Mouse (Mus musculus) cerebellum, adult (tissue): ENCODE measurements around the gene Slco1a5.
"Not testable (repeated sequence)": the region's sequence is repeated elsewhere in the genome, so short reads cannot be mapped to it uniquely, and the experiment has no call there.

Source experiments
- ATAC-seq: cut with Nextera tagmentation; 2 replicates; pipeline ENCODE4 v1.9.2; 2017; ENCODE audit warnings: mild to moderate bottlenecking, moderate library complexity, mixed read lengths; ENCODE audit not compliant: insufficient number of reproducible peaks, low FRiP score, low TSS enrichment

Slco1a5 gene

DNA sequence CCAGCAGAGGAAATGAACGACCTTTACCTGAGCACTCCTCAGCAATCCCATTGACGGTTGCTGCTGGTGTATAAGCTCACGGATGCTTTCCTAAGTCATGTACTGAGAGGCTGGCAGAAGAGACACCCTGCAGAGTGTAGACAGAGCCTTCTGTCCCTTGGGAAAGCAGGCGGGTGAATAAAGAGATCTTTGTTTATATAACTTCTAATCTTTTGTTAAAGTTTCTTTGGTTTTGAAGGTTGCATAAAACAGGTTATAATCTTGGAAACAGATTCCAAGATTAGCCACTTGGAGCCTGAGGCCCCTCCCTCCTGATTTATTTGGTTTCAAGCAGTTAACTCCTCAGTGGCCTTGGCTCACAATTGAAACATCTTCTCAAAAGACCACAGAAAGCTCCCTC, at the start of gene Slco1a5:
Gene Slco1a5 (minus strand): TSS at position 101 of the 400 bp plus-strand sequence.
- ATAC-seq: no peak

DNA sequence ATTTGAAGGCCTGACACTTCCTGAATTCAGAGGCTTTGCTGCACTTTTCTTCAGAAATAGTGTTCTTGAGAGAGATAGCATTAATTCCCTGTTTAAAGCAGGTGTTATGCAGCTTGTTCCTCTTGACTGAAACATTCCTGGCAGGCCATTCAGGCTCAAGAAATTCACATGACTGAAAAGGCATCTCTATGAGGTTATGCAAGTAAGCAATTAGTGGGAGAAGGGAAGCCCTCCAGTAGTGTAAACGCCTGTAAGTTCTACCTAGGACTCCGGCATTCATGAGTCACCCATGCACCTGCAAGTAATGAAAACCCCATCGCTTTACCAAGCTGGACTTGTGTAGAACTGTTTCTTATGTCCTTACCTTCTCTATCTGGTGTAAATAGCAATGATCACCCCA, 46.8 kb upstream of the Slco1a5 start:
- no peak for ATAC-seq

DNA sequence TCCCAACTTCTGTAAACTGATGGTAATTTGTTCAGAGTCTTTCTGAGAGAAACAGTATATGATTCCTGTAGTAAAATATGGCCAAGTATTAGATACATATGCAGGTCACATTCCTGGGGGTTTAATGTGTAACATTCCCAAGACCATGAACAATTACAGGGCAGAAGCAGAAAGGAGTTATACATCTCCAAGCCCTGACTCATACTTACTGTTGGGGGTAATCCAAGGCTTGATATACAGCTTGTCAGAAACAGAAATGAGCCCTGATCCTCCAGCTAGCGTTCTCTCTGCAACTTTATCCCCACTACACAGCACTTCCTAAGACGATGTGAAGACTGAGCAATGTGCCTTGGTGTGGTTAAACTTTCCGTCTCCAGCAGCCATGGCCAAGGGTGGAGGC, 44.8 kb upstream of the Slco1a5 start:
- ATAC-seq: no peak

DNA sequence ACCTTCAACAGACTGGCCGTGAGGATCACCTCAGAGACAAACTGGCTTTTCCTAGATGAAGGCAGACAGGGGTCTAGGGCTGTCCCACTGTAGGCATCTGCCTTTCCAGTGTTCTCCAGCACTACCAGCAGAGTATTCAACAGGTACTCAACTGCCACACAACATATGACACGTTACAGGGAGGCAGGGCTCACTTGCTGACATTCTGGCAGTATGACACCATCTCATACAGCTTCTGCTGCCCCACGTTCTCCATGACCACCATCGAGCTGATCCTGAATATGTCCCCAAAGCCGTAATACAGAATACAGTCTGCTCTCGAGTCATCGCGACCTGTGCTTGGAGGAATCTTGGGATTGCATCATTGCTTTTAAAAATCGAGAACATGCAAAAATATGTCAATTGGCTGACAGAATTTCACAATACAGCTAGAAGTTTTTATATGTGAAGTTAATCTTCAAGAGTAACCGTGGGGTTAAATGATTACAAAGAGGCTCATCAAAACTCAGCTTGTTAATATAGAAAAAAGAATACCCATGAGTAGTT, 43.8 kb upstream of the Slco1a5 start:
- no peak for ATAC-seq

DNA sequence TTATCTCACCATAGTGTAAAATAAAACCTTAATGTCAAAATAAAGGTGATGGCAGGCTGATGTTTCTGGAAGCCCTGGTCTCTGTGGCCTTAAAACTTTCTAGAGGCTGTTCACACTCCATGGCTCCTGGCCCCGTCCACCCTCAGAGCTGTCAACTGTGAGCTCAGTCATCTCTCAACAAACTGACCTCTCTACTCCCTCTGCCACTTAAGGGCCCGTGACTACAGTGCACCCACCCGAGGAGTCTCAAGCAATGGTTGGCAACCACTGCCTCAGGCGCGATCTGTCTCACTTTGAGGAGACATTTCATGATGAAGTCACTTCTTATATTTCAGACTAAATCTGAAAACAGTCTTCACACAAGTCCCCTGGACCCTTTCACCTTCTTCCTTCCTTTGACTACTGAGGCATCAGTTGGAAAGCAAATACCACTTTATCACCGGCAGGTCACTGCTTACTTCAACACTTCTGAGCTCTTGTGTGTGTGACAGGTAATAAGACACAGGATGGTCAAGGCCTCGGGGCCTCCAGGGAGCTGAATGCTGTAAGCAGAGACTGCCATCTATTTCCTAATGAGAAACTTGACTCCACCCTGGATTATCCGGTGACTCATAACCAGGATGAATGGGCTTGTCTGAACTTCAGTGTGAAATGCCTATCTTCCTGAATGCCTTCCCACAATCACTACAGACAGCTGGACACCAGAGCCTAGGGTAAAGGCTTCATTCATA, 43.1 kb upstream of the Slco1a5 start:
- ATAC-seq: no peak

DNA sequence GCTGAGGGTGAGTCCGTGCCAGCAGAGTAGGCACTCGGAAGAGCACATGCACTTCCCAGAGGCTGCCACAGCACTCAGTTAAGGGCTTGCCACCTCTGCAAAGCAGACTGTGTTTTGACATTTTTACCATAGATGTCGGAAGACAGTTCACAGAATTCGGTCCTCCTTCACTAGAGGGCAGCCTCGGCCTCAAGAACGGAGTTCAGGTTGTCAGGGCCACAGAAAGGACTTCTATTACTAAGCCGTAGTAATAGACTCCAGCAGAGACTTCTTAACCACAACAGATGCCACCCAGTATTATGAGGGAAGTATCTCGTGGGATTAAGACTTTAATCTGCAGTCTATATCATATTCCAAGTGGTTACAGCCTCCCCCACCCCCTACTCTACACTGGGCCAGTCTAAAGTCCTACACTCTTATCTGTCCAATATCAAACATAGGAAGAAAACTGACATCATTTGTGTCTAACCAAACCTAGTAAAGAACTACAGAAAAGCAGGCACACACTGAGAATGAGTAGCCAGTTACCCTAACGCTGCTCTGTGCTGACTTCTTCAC, 40.3 kb upstream of the Slco1a5 start:
- no peak; the same call in 1 of the 2 replicates for ATAC-seq

DNA sequence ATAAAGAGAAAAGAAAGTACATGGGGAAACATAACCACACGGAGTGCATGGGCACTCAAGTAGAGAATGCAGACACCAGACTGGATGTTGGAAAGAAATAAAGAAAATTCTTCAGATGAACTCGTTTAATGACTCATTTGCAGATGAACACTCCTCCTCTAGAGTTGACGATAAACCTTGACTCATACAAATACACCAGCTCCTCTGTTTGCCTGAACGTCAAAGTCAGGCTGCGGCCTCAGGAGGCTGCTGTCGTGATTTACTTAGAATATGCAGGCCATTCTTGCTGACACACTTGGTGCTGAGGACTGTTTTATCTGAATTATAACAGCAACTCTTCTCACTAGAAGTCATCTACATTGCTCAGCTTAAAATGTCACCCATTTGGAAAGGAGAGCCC, 39.3 kb upstream of the Slco1a5 start:
- ATAC-seq: no peak

DNA sequence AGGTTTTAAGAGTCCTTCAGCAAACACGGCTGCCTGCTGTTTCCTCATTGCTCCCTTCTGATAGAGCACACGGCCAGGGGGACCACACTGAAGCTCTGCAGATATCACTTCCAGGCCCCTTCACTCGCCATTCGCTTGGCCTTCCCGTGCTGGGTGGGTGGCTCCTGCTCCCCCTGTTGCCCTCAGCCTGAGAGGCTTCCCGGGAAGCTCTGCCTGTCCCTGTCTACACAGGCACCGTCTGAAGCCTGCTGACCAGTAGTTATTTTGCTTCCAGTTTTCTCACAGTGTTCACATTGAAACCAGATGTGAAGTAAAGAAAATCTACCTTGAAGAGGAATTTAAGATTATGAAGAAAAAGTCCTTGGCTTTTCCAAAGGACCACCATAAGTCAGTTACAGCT, 34.3 kb upstream of the Slco1a5 start:
- no peak for ATAC-seq

DNA sequence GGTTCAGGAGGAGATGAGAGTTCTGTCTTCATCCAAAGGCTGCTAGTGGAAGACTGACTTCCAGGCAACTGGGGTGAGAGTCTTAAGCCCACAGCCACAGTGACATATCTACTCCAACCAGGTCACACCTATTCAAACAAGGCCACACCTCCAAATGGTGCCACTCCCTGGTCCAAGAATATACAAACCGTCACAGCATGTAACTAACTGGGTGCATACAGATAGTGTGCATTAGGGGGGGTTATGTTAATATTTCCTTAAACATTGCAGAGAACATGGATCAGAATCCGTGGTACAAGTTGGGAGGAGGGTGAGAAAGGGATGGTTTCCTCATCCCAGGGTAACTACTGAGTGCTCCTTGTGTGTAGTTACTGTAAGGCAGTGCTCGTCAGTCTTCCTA, 29.3 kb upstream of the Slco1a5 start:
- ATAC-seq: not testable (repeated sequence)

DNA sequence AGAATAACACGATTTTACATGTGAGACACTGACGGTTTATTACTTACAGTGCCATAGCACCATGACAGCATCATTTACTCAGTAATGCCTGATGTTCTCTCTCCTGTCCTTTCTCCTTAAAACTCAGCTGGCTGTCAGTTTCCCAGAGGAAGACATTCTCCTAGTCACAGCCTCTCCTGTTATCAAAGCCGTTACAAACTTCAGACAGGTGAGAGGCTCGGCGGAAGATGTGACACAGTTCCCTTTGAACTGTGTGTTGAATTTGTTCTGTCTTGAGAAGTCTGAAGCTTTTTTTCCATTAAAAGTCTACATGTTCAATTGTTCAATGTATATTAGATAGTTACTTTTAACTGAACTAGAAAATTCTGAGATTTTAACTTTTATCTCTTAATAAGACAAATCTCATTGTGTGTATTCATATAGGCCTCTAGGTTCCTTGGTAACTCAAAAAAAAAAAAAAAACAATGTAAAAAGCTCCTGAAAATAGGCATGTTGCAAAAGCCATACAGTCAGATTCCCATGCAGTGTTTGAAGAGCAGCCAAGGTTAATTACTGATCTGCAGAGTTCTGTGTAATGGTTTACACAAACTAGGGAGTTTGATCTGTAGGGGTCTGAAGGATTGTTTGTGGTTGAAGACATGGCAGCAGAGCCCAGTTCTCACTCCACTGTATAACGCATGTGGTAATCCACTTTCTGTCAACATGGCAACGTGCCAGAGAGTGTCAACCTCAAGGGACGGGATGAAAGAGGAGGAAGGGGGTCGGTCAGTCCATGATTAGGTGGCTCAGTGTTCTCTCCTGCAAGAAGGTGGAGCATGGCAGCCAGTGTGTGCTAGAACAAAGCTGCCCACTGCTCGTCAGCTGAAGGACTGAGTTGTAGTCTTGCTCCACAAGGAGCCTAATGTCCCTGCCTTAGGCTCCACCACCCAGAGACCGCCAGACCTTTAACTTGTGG, 24.9 kb upstream of the Slco1a5 start:
- no peak for ATAC-seq

DNA sequence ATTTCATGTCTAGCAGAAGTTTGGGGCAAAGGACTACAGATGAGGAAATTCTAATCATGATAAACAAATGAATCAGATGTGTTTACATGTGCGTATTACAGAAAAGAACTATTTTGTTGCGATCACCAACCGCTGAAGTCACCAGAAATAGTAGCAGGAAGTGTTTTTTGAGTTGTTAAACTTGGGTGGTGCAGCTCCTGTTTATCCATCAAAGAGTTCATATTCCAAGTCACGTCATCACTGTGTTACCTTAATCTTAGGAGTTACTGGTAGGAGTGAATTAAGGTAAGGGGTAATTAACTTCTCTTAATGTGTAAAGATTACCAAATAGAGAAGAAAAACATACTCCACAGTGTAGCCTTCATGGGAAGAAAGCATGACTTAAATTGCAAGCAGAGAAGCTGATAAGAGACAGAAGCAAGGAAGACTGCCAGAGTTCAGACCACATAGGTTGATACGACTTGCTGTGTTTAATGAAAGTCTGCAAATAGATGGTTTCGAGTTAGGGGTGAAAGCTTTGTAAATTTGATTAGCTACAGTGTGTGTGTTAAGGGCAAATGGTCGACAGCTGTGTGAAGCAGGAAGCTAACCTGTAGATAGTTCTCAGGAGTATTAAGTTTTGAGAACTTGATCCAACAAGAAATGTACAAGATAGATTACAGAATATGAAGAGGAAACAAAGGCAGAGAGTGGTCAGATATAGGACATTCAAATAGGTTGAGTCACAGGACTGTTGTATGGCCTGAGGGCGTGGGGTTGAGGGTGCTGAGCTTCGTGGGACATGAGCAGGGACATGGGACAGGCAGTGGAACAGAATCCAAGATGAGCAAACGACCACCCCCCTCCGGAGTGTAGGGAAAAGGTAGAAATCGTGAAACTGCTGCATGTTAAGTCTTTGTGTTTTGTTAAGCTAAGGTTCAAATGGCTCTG, 23.7 kb upstream of the Slco1a5 start:
- no peak for ATAC-seq

DNA sequence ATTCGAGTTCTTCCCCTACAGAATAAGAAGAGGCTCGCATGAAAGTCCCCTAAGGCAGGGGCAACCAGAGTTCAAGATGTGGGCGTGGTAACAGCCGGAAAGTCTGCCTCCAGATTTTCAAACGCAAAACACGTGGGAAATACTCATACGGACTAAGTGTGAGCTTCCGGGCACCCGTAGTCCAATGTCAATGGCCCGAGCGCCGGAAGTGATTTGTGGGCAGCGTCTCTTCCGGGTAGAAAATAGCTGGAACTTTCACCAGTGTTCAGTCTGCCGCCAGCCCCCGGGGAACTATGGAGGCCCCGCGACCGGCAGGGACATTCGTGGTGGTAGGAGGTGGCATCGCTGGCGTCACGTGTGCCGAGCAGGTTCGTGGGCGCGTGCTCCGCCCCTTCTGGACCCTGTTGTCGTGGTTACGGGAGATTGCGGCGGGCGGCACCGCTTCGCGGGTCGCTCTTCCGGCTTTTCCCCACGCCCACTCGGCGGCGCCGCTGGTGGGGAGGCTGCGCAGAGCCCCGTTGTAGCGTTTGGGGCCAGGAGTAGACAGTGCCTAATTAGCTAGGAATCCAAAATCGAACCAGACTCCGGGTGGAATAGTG, 22.8 kb upstream of the Slco1a5 start, which contains the start of gene Pyroxd1:
Gene Pyroxd1 (plus strand): TSS at position 215 of the 599 bp plus-strand sequence.
- ATAC-seq: peak; percentile 79

DNA sequence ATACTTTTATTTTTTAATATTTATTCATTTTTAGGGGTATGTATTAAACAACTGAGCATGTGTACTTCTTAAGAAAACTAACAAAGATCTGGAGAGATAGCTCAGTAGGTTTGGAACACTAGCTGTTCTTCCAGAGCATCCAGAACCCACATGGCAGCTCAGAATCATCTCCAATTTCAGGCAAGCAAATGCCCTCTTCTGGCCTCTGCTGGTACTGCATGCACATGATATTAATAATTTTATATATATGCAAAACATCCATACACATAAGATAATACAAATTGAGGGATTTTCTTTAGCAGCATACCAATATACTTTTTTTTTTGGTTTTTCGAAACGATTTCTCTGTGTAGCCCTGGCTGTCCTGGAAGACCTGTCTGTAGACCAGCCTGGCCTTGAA, 20.8 kb upstream of the Slco1a5 start:
- no peak for ATAC-seq

DNA sequence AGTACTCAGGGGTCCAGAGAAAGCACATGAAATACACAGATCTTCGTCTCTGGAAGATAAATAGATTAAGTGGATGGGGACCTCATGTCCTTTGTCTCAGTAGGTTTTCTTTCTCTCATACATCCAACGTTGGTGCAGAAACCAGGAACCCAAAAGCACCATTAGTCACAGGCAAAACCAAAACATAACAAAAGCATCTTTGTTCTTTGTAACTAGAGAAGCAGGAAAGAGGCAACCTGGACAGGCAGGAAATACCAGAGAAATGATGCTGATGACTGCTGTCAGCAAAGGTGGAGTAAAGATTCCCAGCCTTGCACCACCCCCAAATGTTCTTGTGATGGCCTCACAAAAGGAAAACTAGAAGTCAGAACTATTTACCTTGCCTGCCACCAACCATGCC, 16.8 kb upstream of the Slco1a5 start:
- ATAC-seq: no peak

DNA sequence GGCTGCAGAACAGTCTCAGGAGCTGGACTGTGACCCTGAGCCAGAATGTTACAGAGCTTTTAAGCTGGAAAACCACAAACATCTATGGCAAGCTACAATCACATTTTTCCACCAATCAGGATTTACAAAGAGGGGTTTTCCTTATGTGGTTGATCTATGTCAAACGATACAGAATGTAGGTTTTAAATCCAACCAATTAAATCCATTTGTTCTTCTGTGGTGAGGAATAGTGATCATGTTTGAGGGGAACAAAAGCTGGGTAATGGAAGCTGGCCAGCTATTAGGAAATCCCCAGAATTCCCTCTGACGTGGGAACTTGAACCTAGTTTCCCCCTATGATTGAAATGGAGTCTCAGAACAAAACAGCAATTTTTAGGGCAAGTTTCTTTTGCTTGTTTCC, 16.2 kb upstream of the Slco1a5 start:
- no peak for ATAC-seq

DNA sequence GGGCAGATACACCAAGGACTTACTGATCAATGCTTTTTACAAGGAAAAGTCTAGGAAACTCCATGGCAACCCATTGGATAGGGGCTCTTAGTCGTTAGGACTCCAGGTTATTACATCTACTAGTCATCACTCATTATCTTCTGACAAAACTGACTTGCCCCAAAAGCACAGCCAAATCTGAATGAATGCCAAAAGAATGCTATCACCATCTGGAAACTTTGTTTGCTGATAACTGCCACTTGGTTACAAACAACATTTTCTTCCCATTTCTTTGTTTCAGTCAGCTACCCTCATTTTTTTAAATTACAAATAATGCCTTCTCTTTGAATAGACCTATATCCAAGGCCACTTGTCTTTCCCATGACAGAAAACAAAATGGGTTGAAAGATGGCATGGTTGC, 6.4 kb upstream of the Slco1a5 start:
- no peak for ATAC-seq

DNA sequence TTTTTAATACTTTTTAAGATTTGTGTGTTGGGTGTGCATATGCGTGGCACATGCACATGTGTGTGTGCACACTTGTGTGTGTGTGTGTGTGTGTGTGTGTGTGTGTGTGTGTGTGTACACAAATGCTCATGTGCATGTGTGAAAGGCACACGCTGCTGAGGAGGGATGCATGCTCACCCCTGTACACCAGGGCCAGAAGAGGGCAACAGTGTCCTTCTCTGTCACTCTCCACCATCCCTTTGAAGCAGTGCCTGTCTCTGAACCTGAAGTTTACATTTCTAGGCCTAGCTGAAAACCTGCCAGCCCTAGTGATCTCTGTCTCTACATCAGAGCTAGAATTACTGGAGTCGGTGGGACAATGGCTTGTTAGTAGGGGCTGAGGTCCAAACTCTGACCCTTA, 3.8 kb upstream of the Slco1a5 start:
- ATAC-seq: no peak

DNA sequence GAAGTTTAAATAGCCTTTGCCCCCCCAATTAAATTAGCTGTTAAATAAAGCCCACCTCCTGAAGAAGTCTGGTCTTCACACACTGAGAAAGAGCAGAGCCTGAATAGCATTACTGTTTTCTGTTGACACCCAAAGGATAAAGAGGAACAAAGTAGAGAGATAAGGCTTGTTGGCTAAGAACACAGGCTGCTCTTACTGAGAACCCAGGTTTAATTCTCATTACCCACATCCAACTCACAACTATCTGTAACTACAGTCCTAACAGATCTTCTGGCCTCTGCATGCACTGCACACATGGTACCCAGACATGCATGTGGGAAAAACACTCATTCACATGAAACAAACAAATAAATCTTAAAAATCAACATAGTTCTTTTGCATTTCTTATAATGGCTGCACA, 5.7 kb downstream of the Slco1a5 start:
- ATAC-seq: no peak

DNA sequence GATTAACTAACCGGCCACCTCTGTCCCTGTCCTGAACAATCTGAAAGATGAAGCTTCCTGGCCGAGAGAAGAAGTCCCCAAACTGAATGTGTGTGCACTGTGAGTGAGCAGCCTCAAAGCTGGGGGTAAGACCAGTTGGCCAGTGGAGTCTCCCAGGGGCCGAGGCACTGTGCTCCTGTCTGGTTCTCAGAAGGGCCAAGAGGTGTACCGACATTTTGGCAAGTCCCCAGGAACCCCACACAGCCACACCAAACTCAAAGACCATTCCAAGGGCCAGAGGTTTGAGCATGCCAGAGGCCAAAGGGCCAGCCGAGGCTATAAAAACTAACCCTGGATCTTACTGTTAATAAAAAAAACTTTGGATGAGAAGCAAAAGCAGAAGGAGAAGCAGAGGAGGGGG, 8.5 kb downstream of the Slco1a5 start:
- no peak for ATAC-seq
